Mouse (Mus musculus) liver, embryonic 14.5 days (tissue): ENCODE results near the gene Nmrk1.

ENCODE experiments used
- CTCF ChIP-seq: IDR thresholded peaks from 2 replicates; pipeline ENCODE4 v1.5.1; 2016; ENCODE audit warnings: antibody characterized with exemption, low read depth, control low read depth
- EP300 ChIP-seq: IDR thresholded peaks from 2 replicates; pipeline ENCODE4 v1.6.1; 2016; ENCODE audit warnings: antibody characterized with exemption, low read depth

GRCm38 (mm10) chr19:18673116-18673515, 41.4 kb downstream of the Nmrk1 start:
- no peak for TF ChIP-seq CTCF
- no peak for TF ChIP-seq EP300
